Mouse (Mus musculus) intestine, embryonic 14.5 days (tissue): ENCODE data around the gene Mlycd. TPM values are rescaled to one million over a fixed set of nuclear protein-coding genes. Genes with fewer than 3 reads are reported as not detected.

Experiments used
- ATAC-seq: fragments of 200-750 bp; cut with Nextera tagmentation; replicated peaks from 2 replicates; pipeline ENCODE4 v1.8.0; 2017; ENCODE audit warnings: low read depth, moderate number of reproducible peaks, moderate TSS enrichment, moderate library complexity; ENCODE audit not compliant: low FRiP score, low TSS enrichment
- DNase-seq: peaks from one replicate; pipeline ENCODE4 v3.0.0-alpha.2; 2018; ENCODE audit warnings: low spot score
- H3K27ac ChIP-seq: fragments of 300-500 bp; sonication (generic); 2 replicates; pipeline ENCODE4 v1.5.1; 2014; ENCODE audit warnings: low read depth, mild to moderate bottlenecking, control low read depth
- H3K27me3 ChIP-seq: fragments of 300-500 bp; sonication (generic); replicated peaks from 2 replicates; pipeline ENCODE4 v1.6.1; 2014; ENCODE audit warnings: low read length, control low read depth; ENCODE audit not compliant: control insufficient read depth, insufficient read depth
- H3K36me3 ChIP-seq: fragments of 300-500 bp; sonication (generic); 2 replicates; pipeline ENCODE4 v1.6.1; 2014; ENCODE audit warnings: low read length, control low read depth; ENCODE audit not compliant: control insufficient read depth, insufficient read depth
- H3K4me1 ChIP-seq: fragments of 300-500 bp; sonication (generic); replicated peaks from 2 replicates; pipeline ENCODE4 v1.6.1; 2014; ENCODE audit warnings: low read length, control low read depth, mixed read lengths; ENCODE audit not compliant: control insufficient read depth, insufficient read depth
- H3K4me2 ChIP-seq: fragments of 300-500 bp; sonication (generic); 2 replicates; pipeline ENCODE4 v1.6.1; 2014; ENCODE audit warnings: low read length
- H3K4me3 ChIP-seq: fragments of 300-500 bp; sonication (generic); 2 replicates; pipeline ENCODE4 v1.5.1; 2014; ENCODE audit warnings: low read depth, low read length, control low read depth, mixed read lengths
- H3K9ac ChIP-seq: fragments of 300-500 bp; sonication (generic); 2 replicates; pipeline ENCODE4 v1.6.1; 2014; ENCODE audit warnings: mild to moderate bottlenecking, low read length
- H3K9me3 ChIP-seq: fragments of 300-500 bp; sonication (generic); 2 replicates; pipeline ENCODE4 v1.6.1; 2016; ENCODE audit warnings: low read length, control low read depth; ENCODE audit not compliant: control insufficient read depth
- WGBS: fragments of 180-500 bp; shearing (Covaris S2); extraction: QIAGEN DNeasy Blood & Tissue Kit; methylation state at CpG from one replicate; pipeline ENCODE4 v1.1.7; 2014; 5-methylcytosine and 5-hydroxymethylcytosine counted together
- polyA plus RNA-seq: library from polyadenylated mRNA; unstranded; fragments of >200 nt; fragmentation: Nextera tagmentation; extraction: Ambion mirVana; gene quantifications from 2 replicates; pipeline ENCODE4 v1.2.1, GENCODE M21; 2014

Gene Mlycd
- polyA plus RNA-seq, 1 experiment from 2014 or later: 17.9 TPM

DNA sequence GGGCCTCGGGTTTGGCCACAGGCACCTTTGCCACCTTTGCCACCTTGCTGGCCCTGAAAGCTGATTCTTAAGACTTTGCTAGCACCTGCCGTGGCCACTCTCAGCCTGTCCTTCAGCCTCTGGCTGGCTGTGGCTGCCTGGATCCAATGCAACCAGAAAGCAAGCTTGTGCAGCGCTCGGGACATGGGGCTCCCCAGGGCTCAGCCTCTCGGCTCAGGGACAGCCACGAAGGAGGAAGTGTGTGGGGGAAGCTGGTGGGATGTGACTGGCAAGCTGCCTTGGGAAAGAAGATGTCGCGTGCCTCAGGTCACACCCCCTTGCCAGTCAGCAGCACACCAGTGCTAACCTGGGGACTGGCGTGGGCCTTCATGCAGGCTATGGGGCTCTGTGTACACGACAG is 30.1 kb downstream of the Mlycd start:
- 78% methylated on average over 10 of the region's 10 CpGs for WGBS
- no peak overlapping the region for H3K4me3 ChIP-seq
- ATAC-seq: no peak
- H3K9me3 ChIP-seq: no peaks in the 10 kb centered on the region
- H3K9ac ChIP-seq: no peak overlapping the region
- H3K27me3 ChIP-seq: no peaks in the 10 kb centered on the region
- no peak overlapping the region; the same call in 1 of the 2 replicates for H3K27ac ChIP-seq
- no peak for DNase-seq
- no peak overlapping the region for H3K4me2 ChIP-seq
- H3K4me1 ChIP-seq: 0 out of 2 replicates have a peak, but pooled peaks cover 5% of the 10 kb centered on the region
- H3K36me3 ChIP-seq: no peaks in the 10 kb centered on the region

DNA sequence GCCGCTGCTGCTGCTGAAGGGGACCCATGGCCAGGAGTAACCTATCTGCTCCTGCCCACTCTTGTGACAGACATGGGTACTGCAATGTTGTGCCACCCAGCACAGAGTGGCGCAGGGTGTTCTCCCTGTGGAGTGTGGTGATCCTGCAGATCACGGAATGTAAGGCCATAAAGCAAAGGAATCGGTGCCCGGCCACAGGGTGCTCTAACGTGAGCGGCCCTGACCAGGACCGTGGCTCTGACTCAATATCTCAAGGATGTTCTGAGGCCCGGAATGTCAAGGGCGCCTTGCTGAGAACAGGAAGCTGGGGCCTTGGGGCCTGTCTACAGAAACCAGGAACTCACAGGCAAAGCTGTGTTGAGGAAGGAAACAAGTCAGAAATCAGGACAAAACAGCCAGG is 30.9 kb downstream of the Mlycd start:
- no peaks in the 10 kb centered on the region for H3K9me3 ChIP-seq
- H3K27me3 ChIP-seq: no peaks in the 10 kb centered on the region
- 82% methylated on average over 10 of the region's 10 CpGs for WGBS
- no peak overlapping the region for H3K9ac ChIP-seq
- H3K36me3 ChIP-seq: no peaks in the 10 kb centered on the region
- H3K4me2 ChIP-seq: no peak overlapping the region
- peak overlapping the region; percentile 0; the same call in 1 of the 2 replicates for H3K27ac ChIP-seq
- no peak for ATAC-seq
- H3K4me1 ChIP-seq: 0 out of 2 replicates have a peak, but pooled peaks cover 5% of the 10 kb centered on the region
- H3K4me3 ChIP-seq: no peak overlapping the region
- DNase-seq: no peak

DNA sequence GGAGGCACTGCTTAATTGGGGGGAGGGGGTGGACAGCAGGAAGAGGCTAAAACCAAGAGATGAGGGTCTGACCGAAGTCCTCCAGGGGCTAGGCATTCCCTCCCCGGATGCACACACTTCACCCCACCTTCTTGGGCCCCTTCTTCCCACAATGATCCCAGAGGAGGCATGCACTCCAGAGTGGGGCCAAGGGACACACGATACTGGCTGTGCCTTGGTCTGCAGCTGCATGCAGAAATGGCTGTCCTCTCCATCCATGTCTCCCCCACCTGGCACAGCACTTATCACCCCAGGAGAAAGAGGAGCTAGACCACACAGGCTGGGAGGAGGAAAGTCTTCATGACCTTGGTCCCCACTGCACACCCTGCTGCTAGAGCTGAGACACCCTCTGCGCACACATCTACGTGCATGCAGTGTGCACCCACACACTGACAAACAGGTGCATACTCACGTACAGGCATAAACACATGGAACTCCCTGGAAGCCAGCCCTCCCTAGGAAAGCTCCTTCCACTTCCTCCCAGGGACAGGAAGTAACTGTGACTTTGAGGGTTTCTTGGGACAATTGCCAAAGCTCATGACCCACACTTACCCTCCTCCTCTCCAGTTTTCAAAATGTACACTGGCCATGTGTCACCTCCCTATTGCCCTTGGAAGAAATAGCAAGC is 31.5 kb downstream of the Mlycd start:
- Histone ChIP-seq H3K4me3 (no peak overlapping the region), H3K27me3 (no peaks in the 10 kb centered on the region), H3K27ac (0 out of 2 replicates have a peak overlapping the region, but pooled peaks have one; percentile 14), H3K36me3 (no peaks in the 10 kb centered on the region), H3K4me2 (no peak overlapping the region), H3K4me1 (0 out of 2 replicates have a peak, but pooled peaks cover 5% of the 10 kb centered on the region), H3K9ac (no peak overlapping the region), H3K9me3 (no peaks in the 10 kb centered on the region)
- 81% methylated on average over 6 of the region's 6 CpGs for WGBS
- DNase-seq (no peak), ATAC-seq (no peak)

DNA sequence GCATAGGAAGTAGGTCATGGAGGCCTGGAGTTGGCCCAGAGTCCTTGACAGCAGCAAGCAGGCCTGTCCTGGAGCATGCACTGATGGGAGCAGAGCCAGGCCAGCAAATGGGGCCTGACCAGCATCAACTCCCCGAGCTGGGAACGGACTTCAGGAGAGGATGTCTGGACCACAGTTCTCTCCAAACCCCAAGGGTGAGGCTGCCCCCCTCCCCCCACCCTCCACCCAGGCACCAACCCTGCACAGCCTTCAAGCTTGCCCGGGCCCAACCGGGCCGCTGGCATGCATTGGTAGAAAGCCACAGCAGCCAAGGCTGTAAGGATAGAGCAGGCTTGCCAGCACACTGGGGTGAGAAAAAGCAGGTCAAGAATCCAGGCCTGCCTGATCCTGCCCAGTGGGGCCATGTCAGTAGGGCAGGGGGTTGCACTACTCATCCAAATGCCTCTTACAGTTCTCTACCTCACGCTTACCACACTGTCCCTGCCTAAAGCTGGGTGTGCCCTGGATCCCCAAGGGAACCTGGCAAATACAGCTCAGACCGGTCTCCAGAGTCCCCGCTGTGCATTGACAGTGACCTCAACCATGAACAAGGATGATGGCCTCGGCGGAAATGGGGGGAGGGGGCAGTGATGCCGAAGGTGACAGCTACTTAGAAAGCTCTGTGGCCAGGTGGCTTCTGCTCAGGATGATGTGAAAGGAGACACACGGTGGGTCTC is 33.1 kb downstream of the Mlycd start:
- Histone ChIP-seq H3K27me3 (no peaks in the 10 kb centered on the region), H3K9ac (no peak overlapping the region), H3K36me3 (no peaks in the 10 kb centered on the region), H3K4me3 (no peak overlapping the region), H3K4me2 (no peak overlapping the region), H3K9me3 (no peaks in the 10 kb centered on the region), H3K27ac (no peak overlapping the region), H3K4me1 (0 out of 2 replicates have a peak, but pooled peaks cover 5% of the 10 kb centered on the region)
- DNase-seq: no peak
- 72% methylated on average over 12 of the region's 12 CpGs for WGBS
- no peak for ATAC-seq

DNA sequence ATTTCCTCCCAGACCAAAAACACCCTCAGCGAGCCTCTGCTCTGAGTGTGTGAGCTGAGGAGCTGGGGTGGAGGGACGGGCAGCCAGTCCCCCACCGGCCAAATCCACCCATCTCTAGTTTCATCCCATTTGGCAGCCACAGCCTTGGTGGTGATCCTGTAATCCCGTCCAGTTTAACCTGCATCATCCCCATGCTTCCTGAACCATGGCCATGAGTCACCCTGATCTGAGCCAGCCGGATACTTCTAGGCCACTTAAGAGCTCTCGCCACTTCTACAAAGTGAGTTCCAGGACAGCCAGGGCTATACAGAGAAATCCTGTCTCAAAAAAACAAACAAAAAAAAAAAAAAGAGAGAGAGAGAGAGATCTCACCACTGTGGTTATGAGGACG is 33.7 kb downstream of the Mlycd start:
- H3K4me2 ChIP-seq: no peak overlapping the region
- H3K4me3 ChIP-seq: no peak overlapping the region
- DNase-seq: no peak
- WGBS: 75% methylated on average over 7 of the region's 7 CpGs
- no peaks in the 10 kb centered on the region for H3K36me3 ChIP-seq
- no peak for ATAC-seq
- H3K4me1 ChIP-seq: 0 out of 2 replicates have a peak, but pooled peaks cover 5% of the 10 kb centered on the region
- no peaks in the 10 kb centered on the region for H3K27me3 ChIP-seq
- H3K27ac ChIP-seq: no peak overlapping the region
- no peak overlapping the region for H3K9ac ChIP-seq
- H3K9me3 ChIP-seq: no peaks in the 10 kb centered on the region

DNA sequence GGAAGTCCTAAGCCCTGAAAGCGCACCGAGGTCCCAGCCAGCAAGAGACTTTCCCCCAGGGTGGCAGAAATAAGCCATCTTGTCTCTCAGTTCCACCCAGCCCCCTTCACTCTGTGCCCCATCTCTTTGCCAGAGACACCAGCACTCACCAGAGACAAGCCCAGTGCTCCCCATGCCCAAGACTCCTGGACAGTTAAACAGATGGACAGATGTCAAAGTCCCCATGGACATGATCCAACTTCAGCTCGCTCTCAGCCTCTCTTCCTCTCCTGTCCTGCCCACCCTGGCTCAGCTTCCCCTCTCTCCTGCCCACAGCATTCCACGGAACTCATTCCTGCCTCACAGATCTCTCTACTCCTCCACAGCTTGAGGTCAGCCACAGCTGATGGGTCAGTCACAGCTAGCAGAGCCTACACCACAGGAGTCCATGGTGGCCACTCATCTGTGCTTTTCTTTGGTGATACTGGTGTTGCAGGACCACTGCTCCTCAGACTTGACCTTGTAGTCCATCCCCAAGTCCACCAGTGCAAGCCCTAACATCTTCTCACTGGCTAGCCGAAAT is 34.2 kb downstream of the Mlycd start:
- no peak for ATAC-seq

DNA sequence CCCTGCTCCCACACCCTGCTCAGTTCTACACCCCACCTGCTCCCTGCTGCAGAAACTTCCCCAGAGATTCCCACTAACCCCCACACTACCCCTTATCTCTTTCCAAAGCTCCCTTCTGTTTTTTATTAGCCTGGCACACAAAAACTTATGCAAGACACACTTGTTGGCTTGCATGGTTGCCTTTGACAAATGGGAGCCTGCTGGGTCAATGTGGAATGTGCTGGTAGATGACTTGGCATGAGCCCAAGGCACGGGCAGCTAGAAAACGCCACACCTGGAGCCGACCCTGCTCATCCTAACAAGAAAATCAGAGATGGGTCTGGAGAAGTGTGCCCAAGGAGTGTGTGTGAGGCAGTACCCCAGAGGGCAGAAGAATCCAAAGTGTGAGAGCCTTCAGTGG is 34.9 kb downstream of the Mlycd start:
- 0 out of 2 replicates have a peak, but pooled peaks cover under 1% of the 10 kb centered on the region for H3K4me1 ChIP-seq
- H3K9me3 ChIP-seq: no peaks in the 10 kb centered on the region
- H3K4me3 ChIP-seq: no peak overlapping the region
- no peaks in the 10 kb centered on the region for H3K36me3 ChIP-seq
- WGBS: 78% methylated on average over 3 of the region's 3 CpGs
- no peak for ATAC-seq
- no peak overlapping the region for H3K27ac ChIP-seq
- H3K9ac ChIP-seq: no peak overlapping the region
- DNase-seq: no peak
- no peaks in the 10 kb centered on the region for H3K27me3 ChIP-seq
- no peak overlapping the region for H3K4me2 ChIP-seq

More for the DNA sequence above, 34.2 kb downstream of the Mlycd start:
- DNase-seq: no peak
- Histone ChIP-seq H3K4me3 (no peak overlapping the region), H3K27me3 (no peaks in the 10 kb centered on the region), H3K9me3 (no peaks in the 10 kb centered on the region), H3K4me1 (0 out of 2 replicates have a peak, but pooled peaks cover 5% of the 10 kb centered on the region), H3K36me3 (no peaks in the 10 kb centered on the region), H3K27ac (no peak overlapping the region), H3K9ac (no peak overlapping the region), H3K4me2 (no peak overlapping the region)
- 68% methylated on average over 5 of the region's 5 CpGs for WGBS

DNA sequence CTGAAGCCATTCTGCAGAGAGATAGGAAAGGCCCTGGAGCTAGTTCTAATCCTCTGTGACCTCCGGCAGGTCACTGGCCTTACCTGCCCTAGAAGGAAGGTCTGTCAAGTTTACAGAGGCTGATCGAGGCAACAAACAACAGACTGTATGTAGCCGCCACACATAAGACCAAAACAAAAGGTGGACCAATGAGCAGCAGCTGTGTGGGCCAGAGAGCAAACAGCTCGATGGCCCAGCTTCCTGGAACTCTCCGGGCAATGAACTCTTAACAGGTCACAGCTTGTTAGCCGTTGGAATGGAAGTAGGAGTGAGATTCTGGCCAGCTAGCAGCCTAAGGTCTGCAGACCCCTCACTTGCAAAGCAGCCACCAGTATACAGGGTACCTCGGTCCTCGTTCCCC is 35.6 kb downstream of the Mlycd start:
- no peaks in the 10 kb centered on the region for H3K36me3 ChIP-seq
- 0 out of 2 replicates have a peak, but pooled peaks cover 3% of the 10 kb centered on the region for H3K4me1 ChIP-seq
- WGBS: 73% methylated on average over 8 of the region's 8 CpGs
- no peak for DNase-seq
- no peaks in the 10 kb centered on the region for H3K9me3 ChIP-seq
- H3K4me3 ChIP-seq: no peak overlapping the region
- H3K4me2 ChIP-seq: no peak overlapping the region
- no peak overlapping the region for H3K27ac ChIP-seq
- no peak for ATAC-seq
- no peak overlapping the region for H3K9ac ChIP-seq
- no peaks in the 10 kb centered on the region for H3K27me3 ChIP-seq
